Mouse (Mus musculus) thymus, postnatal 25 days (tissue): Measurements from ENCODE around the gene Gse1.

ENCODE experiments used
- DNase-seq: peaks from one replicate; pipeline ENCODE4 v3.0.0; 2022

Gene Gse1

DNA sequence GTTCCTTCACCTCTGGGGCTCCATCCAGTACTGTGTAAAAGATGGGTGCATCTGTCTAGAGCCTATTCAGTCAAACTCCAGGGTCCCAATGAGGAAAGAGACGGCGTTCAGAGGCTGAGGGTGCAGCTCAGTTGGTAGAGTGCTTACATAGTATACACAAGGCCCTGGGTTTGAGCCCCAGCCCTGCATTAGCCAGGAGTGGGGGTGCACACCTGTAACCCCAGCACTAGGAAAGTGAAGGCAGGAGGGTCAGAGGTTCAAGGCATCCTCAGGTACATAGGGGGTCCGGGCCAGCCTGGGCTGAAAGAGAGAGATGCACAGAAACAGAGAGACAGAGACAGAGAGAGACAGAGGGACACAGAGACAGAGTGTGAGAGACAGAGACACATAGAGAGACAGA is 15.0 kb upstream of the Gse1 start:
- DNase-seq = no peak

GRCm38 (mm10) chr8:120213939-120214338 is 14.3 kb upstream of the Gse1 start:
- DNase-seq = no peak

DNA sequence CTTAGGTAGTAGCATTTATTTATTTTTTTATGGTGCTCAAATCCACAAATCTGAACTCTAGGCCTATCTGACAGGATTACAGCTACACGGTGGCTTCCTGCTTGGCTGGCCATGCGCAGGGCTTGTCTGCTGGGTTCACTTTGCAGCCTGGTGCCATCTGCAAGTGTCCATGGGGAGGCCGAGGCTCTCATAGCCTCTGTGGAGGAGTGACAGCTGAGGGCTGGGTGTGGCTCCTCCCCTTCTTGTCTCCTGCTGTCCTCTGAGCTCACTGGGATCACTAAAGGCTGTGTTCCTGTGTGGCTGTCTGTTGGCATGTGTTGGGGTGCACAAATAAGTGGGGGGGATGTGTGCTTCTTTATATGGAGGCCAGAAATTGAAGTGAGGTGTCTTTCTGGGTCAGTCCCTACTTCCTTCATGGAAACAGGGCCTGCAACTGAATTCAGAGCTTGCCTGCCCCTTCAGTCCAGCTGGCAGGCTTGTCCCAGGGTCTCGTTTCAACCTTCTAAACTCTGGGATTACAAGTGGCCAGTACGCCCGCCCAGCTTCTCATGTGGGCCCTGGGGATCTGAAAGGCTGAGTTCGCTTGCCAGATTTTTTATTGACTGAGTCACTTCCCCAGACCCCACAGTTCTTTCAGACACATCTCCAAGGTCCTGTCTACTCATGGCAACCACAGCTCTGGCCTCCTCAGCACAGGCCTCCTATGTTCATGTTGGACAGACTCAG is 12.7 kb upstream of the Gse1 start:
- DNase-seq = no peak

DNA sequence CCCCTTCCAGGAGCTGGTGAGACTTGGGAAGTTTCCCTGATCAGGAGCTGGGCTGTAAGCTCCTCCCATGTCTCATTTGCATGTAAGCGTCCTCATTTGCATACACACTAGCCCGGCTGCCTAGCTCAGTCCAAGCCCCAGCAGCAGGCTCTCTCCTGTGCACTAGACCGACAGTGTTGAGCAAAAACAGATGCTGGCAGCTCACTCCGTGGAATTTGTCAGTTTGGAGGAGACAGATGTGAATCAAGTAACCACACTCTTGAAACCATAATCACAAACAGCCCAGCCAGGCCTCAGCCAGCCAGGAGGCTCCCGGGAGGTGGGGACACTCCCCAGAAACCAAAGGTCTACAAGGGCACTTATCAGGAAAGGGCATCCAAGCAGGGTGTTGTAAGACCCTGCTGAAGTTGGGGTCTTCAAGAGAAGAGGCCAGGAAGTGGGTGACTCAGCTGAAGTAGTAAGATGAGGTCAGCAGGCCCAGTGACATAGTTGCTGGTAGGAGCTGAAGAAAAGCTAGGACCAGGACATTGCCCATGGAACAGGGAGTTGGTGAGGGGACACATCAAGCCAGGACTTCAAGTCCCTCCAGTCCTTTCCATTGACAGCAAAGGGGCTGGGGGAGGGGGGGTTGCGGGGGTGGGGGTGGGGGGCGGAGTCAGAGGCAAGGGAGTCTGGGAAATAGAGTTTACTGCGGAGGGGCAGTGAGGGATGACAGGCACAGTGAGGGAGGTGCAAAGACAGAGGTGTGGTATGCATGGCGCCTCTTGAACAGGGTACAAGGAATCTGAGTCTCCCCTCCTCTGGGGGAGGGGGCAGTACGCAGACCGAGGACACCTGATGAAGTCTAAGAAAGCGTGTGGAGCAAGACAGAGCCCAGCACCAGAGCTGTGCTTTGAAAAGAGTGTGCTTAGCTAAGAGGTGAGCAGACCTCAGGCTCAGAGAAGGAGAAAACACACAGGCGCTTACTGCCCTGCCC is 11.1 kb upstream of the Gse1 start:
- no peak for DNase-seq

- DNase-seq = no peak
Observed at GRCm38 (mm10) chr8:120222548-120222947, 5.7 kb upstream of the Gse1 start.

GRCm38 (mm10) chr8:120224521-120225420 is 3.5 kb upstream of the Gse1 start:
- DNase-seq = no peak

GRCm38 (mm10) chr8:120225421-120226151 is 2.7 kb upstream of the Gse1 start:
- peak; percentile 26 for DNase-seq

GRCm38 (mm10) chr8:120226700-120227577 is 1.3 kb upstream of the Gse1 start:
- DNase-seq = no peak

- no peak for DNase-seq
Observed at GRCm38 (mm10) chr8:120227578-120227876, 729 bp upstream of the Gse1 start.

DNA sequence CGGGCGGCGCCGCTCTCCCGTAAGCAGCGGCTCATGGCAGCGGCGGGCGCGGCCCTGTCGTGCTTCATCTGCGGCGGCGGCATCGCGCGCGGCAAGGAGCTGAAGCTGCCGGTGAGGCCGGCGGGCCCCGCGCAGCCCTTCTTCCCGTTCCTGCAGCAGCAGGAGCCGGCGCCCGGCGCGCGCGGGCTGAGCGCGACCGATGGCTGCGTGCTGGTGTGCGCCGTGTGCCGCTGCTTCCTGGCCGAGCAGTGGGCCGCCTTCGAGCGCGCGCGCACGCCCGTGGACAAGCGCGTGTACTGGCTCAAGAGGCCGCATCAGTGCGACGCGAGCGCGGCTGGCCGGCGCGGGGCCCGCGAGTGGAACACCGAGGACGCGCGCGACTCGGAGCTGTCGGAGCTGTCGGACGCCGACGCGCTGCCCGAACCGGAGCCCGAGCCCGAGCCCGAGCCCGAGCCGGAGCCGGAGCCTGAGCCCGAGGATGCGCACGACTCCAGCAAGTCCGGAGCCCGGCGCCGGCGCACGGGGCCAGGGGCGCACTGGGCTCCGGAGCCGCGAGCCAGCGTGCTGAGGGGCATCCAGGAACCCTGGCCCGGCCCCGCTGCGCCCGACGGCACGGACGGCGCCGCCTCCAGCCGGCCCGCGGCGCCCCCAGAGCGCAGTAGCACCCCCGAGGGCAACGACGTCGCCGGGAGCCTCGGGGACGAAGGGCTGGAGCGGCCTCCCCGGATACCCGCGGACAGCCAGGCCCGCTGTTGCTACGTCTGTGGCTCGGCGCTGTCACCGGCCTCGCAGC is 721 bp downstream of the Gse1 start:
- no peak for DNase-seq

DNA sequence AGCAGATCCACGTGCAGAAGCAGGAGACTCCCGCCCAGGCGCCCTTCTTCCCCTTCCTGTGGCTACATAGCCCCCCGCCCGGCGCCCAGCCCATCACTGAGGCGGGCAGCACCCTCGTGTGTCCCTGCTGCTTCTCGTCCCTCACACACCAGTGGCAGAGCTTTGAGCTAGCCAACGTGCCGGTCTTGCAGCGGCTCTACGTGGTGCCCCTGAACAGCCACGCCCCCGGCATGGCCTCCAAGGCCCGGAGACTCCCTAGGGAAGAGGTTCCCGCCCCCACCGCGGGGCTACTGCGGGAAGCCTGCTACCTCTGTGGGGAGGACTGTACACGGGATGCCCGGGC is 1.3 kb downstream of the Gse1 start:
- no peak for DNase-seq

DNA sequence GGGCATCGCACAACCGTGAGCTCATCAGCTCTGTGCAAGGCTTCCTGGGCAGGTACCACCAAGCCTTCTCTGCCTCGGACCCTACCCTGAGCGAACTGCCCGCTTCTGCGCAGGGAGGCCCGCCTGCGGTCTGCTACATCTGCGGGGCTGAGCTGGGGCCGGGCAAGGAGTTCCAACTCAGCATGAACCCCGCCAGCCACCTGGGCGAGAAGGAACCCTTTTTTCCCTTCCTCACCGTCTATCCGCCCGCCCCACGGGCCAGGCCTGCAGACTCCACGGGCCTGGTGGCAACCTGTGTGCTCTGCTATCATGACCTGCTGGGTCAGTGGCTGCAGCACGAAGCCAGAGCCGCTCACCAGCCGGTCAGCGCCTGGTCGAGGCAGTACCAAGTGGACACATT is 1.8 kb downstream of the Gse1 start:
- DNase-seq = no peak

DNA sequence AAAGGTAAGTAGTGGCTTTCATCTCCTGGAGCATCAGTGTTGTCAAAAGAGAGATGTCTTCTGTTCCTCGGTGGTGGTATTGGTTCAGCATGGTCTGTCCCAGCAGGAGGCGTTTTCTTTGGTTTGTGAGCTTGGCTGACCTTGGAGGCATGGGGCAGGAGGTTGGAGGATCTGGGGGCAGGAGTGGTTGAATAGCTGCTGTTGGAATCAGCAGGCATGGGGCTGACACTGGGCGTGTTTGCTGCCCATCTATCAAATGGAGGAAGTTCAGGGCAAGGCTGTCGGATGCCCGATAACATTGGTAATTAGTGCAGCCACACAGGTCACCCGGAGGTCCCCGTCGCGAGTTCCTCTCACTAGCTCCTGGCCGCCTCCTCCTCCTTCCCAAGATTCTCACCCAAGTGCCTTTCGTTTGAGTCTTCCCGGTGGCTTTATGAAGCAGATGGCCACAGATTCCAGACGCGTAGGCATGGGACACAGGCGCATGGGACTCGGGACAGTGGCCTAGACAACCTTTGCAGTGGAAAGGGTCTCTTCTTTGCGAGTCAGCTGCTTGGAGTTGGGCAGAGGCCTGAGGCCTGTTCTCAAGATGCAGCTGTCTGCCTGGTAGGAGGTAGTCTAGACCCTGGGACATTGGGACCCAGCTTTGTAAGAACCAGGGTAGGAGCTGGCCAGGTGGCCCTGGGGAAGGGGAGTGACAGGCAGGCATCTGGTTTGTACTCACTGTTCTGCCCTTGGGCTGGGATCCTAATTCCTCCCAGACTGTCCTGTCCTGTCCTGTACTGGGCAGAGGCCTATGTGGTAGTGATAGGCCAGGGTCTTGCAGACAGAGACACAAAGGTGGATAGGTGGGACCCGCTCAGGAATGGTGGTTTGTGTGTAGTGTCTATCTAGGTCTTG is 2.7 kb downstream of the Gse1 start:
- DNase-seq = no peak

GRCm38 (mm10) chr8:120231870-120232269 is 3.6 kb downstream of the Gse1 start:
- no peak for DNase-seq

DNA sequence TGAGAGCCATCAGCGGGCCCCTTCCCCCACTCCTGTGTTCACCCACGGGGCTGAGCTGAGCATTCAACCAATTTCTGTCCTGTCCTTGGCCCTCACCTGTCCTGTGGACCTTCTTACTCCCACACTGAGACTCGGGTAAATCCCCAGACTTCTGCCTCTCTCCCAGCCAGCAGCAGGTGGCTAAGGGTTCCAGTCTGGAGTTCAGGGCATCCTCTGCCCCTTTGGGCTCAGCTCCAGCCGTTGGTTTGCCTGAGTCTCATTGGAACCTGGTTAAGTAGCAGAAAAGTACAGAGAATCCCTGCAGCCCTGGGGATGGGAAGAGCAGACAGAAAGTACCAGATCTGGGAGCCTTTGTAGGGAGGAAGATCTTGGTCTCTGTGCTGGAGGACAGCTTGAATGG is 4.1 kb downstream of the Gse1 start:
- DNase-seq = no peak

- DNase-seq = no peak
Observed at GRCm38 (mm10) chr8:120232913-120233312, 4.7 kb downstream of the Gse1 start.

GRCm38 (mm10) chr8:120234457-120234856 is 6.2 kb downstream of the Gse1 start:
- no peak for DNase-seq

GRCm38 (mm10) chr8:120234866-120235265 is 6.6 kb downstream of the Gse1 start:
- DNase-seq = no peak

DNA sequence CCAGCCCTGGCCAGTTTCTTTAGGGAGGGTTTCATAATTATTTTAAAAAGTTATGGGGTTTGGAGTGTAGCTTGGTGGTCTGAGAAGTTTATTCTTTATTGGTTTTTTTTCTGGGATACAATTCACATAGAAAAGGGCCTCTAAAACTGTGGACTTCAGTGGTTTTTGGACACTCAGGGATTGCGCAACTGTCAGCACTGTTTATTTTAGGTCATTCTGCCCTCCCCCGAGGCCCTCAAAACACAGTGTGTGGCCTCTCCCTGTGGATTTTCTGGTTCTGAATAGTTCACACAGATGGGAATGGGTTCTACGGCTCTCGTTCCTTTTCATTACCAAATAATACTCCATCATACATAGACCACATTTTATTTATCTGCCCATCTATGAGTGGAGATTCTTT is 15.0 kb downstream of the Gse1 start:
- no peak for DNase-seq
